Mouse (Mus musculus): Measurements from ENCODE around the gene Pole3. TPM values are rescaled to one million over a fixed set of nuclear protein-coding genes. Genes with fewer than 3 reads are reported as not detected.
"Not testable (repeated sequence)": the region's sequence is repeated elsewhere in the genome, so short reads cannot be mapped to it uniquely, and the experiment has no call there.

Pole3 gene
- total RNA-seq, 2 experiments from 2014 or later = 15.5 to 15.9 TPM

GRCm38 (mm10) chr4:62487172-62487571 is 37.7 kb downstream of the Pole3 start:
- no peak for DNase-seq

- no peak for DNase-seq
These were observed 38.6 kb downstream of the Pole3 start for GRCm38 (mm10) chr4:62486162-62486696.

- no peak for DNase-seq
These were observed 39.3 kb downstream of the Pole3 start for GRCm38 (mm10) chr4:62485450-62486161.

GRCm38 (mm10) chr4:62484928-62485327 is 39.9 kb downstream of the Pole3 start:
- DNase-seq = no peak

- DNase-seq = no peak
These were observed 43.9 kb downstream of the Pole3 start for GRCm38 (mm10) chr4:62480709-62481605.

- DNase-seq = no peak
These were observed 44.7 kb downstream of the Pole3 start, which contains the start of gene Bspry for GRCm38 (mm10) chr4:62479937-62480708. Gene Bspry, plus strand, starts transcription at chr4:62480053.

- DNase-seq = not testable (repeated sequence)
These were observed 45.3 kb downstream of the Pole3 start for GRCm38 (mm10) chr4:62479593-62479936.

GRCm38 (mm10) chr4:62477542-62478244 is 47.2 kb downstream of the Pole3 start:
- DNase-seq = no peak

GRCm38 (mm10) chr4:62475793-62476192 is 49.1 kb downstream of the Pole3 start:
- no peak for DNase-seq

- DNase-seq = no peak
These were observed 49.7 kb downstream of the Pole3 start for GRCm38 (mm10) chr4:62475131-62475530.

Other genes with a start within 250 kb of the Pole3 start
- gene Fkbp15, start 164.5 kb downstream of the Pole3 start, total RNA-seq (2021) = 10 to 100 TPM; 11.7 to 13.2 TPM
- 10 to 100 TPM; 10.8 to 12.3 TPM for gene Slc31a1, start 164.3 kb downstream of the Pole3 start, total RNA-seq (2021)
- gene Cdc26, start 116.4 kb downstream of the Pole3 start, total RNA-seq (2021) = 10 to 100 TPM; 40.4 to 43.7 TPM
- gene Prpf4, start 116.3 kb downstream of the Pole3 start, total RNA-seq (2021) = 10 to 100 TPM; 13.3 to 15.1 TPM
- not detected for gene Rnf183, start 89.8 kb downstream of the Pole3 start, total RNA-seq (2021)
- gene Wdr31, start 54.2 kb downstream of the Pole3 start, total RNA-seq (2021) = not detected
- gene Bspry, start 45.0 kb downstream of the Pole3 start, total RNA-seq (2021) = under 1 TPM; 0.15 to 0.16 TPM
- gene Hdhd3, start 21.6 kb downstream of the Pole3 start, total RNA-seq (2021) = 1 to 10 TPM; 1.7 to 2.2 TPM
- 10 to 100 TPM; 20.9 to 21.3 TPM for gene Alad, start 5.2 kb downstream of the Pole3 start, total RNA-seq (2021)
- gene 4933430I17Rik, start 301 bp upstream of the Pole3 start, total RNA-seq (2021) = under 1 TPM in 1 of 2 experiments, not detected in 1; 0.20 TPM
- gene Rgs3, start 34.8 kb upstream of the Pole3 start, total RNA-seq (2021) = 10 to 100 TPM; 10.5 to 11.2 TPM